Mouse (Mus musculus) c-Kit-positive CD71-positive TER-119-negative erythroid progenitor cells, embryonic 14.5 days (primary cell): Measurements from ENCODE around the gene Lipo3.
A peak's percentile ranks its signal among the peaks of the same experiment; 100 is the strongest.
"Not testable (repeated sequence)": the region's sequence is repeated elsewhere in the genome, so short reads cannot be mapped to it uniquely, and the experiment has no call there.

Experiments used
- DNase-seq: peaks from one replicate; pipeline ENCODE4 v3.0.0-alpha.2; 2013; ENCODE audit warnings: low read depth

Gene Lipo3

DNA sequence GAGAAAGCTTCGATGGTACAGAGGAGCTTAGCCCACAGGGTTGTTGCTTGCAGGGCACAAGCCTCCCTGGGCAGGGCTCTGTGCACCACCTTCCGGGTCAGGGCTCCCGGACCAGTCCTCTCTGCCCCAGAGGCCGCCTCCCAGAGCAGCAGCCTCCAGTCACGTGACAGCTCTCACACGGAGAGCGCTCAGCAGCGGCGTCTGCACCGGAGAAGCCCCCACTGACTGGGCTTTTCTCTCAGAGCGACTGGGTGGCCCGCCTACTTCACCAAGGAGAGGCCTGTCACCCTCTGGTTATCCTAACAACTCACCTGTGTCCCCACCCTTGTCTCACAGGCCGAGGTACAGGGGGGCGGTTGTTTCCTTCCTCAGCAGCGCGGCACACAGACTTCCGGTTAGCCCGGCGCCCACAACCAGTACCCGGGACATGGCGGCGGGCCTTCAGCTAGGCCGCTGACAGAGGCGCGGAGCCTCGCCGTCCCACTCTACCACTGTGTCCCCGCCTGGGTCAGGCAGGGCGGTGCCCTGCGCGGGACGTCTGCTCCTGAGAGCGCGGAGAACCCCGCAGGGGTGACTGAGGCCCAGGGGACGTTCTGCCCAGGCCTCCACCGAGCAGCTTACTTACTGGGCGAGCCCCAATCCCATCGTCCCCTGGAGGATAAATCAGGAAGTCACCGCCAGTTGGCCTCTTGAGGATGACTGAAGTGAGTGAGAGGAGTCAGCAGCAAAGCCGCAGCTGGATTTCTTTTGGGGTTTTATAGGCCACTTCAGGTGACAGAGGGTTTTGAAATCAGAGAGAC, at the start of gene Lipo3:
Gene Lipo3 (minus strand): TSS at position 665 of the 800 bp plus-strand sequence.
- DNase-seq: not testable (repeated sequence)

DNA sequence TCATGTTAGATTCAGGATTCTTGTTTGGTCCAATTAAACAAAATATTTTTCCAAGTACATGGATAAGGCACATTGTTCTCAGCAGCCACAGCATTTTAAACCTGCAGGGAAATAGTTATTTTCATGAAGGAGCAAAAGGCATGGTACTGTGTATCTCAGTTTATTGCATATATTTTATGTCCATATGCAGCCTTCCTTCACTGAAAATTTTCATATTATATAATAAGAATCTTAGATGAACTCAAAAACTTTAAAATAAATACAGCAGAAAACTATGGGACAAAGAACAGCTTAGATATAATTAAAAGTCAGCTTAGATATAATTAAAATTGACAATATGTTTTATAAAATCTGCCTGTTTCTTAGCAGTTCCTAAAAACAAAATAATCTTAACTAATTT, 25.6 kb upstream of the Lipo3 start, which contains the start of gene Lipo1:
Gene Lipo1 (minus strand): TSS at position 101 of the 400 bp plus-strand sequence.
- DNase-seq: not testable (repeated sequence)

DNA sequence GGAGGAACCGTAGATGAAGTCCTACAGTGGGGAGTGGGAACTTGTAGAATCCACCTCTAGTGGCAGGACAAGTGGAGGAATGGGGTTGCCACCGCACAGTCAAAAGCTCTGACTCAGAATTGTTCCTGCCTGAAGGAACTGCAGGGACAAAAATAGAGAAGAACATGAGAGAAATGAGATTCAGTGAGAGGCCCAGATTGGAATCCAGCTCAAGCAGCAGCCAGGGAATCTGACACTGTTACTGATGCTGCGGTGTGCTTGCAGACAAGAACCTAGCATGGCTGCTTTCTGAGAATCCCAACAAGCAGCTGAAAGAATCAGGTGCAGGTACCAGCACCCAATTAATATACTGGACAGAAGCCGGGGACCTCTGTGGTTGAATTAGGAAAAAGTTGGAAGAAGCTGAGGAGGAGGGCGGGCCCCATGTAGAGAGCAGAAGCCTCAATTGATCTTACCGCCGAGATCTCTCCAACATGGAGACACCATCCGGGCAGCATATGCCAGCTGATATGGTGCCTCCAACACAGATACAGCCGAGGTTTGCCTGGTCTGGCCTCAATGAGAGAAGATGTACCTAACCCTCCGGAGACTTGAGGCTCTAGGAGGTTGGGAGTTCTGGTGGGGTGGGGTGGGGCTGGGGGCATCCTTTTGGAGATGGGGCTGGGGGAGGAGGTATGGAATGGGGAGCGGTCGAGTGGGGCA, 25.0 kb upstream of the Lipo3 start:
- no peak for DNase-seq

DNA sequence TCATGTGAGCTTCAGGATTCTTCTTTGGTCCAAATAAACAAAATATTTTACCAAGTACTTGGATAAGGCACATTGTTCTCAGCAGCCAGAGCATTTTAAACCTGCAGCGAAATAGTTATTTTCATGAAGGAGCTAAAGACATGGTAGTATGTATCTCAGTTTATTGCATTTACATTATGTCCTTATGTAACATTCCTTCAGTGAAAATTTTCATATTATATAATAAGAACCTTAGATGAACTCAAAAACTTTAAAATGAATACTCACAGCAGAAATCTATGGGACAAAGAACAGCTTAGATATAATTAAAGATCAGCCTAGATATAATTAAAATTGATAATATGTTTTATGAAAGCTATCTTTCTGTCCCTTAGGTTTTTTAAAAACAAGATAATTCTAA, 10.5 kb downstream of the Lipo3 start, which contains the start of gene Lipo2:
Gene Lipo2 (minus strand): TSS at position 101 of the 400 bp plus-strand sequence.
- DNase-seq: not testable (repeated sequence)

DNA sequence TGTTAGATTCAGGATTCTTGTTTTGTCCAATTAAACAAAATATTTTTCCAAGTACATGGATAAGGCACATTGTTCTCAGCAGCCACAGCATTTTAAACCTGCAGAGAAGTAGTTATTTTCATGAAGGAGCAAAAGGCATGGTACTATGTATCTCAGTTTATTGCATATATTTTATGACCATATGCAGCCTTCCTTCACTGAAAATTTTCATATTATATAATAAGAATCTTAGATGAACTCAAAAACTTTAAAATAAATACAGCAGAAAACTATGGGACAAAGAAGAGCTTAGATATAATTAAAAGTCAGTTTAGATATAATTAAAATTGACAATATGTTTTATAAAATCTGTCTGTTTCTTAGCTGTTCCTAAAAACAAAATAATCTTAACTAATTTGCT, 136.6 kb downstream of the Lipo3 start, which contains the start of gene Gm8978:
Gene Gm8978 (minus strand): TSS at position 101 of the 400 bp plus-strand sequence.
- not testable (repeated sequence) for DNase-seq

DNA sequence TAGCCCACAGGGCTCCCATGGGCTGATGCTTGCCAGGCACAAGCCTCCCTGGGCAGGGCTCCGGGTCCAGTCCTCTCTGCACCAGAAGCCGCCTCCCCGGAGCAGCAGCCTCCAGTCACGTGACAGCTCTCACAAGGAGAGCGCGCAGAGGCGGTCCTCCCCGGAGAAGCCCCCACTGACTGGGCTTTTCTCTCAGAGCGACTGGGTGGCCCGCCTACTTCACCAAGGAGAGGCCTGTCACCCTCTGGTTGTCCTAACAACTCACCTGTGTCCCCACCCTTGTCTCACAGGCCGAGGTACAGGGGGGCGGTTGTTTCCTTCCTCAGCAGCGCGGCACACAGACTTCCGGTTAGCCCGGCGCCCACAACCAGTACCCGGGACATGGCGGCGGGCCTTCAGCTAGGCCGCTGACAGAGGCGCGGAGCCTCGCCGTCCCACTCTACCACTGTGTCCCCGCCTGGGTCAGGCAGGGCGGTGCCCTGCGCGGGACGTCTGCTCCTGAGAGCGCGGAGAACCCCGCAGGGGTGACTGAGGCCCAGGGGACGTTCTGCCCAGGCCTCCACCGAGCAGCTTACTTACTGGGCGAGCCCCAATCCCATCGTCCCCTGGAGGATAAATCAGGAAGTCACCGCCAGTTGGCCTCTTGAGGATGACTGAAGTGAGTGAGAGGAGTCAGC, 172.0 kb downstream of the Lipo3 start:
- DNase-seq: peak; percentile 6

DNA sequence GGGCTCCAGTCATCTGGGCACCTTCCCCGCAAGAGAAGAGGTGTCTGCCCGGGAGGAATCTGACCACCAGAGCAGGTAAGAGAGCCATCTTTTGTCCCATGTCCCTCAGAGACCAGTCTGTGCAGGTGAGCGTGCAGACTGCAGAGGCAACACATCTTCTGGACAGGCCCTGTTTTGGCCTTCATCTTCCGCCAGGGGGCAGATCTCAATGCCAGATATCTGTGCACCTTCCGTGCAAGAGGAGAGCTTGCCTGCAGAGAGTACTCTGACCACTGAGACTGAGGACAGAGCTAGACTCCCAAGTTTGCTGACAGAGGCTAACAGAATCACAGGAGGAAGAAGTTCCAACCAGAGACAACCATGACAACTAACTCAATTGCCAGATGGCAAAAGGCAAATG, 193.2 kb downstream of the Lipo3 start:
- not testable (repeated sequence) for DNase-seq

DNA sequence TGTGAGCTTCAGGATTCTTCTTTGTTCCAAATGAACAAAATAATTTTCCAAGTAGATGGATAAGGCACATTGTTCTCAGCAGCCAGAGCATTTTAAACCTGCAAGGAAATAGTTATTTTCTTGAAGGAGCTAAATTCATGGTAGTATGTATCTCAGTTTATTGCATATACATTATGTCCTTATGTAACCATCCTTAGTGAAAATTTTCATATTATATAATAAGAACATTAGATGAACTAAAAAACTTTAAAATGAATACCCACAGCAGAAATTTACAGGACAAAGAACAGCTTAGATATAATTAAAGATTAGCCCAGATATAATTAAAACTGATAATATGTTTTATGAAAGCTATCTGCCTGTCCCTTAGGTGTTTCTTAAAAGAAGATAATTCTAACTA, 244.1 kb downstream of the Lipo3 start, which contains the start of gene Lipo4:
Gene Lipo4 (minus strand): TSS at position 101 of the 400 bp plus-strand sequence.
- no peak for DNase-seq
